Mouse (Mus musculus): ENCODE measurements around the gene Psme1. TPM values are rescaled to one million over a fixed set of nuclear protein-coding genes. Genes with fewer than 3 reads are reported as not detected.

Psme1 gene
- polyA plus RNA-seq, 1 experiment: 81.7 TPM

- H3K4me2 ChIP-seq (ENCODE audit: low read depth): no peak overlapping the region
- TF ChIP-seq USF1 (IDR thresholded peaks at IDR 0.05; ENCODE audit: low read depth) (no peak), MYOD1 (IDR thresholded peaks at IDR 0.05; ENCODE audit: control insufficient read depth in 1 of 3, insufficient read length in 2 of 3, low read depth in 2 of 3) (no peak), CEBPB (IDR thresholded peaks at IDR 0.05; ENCODE audit: insufficient read depth, poor library complexity, severe bottlenecking) (no peak)
- H3K4me3 ChIP-seq: no peak overlapping the region
- H3K36me3 ChIP-seq (ENCODE audit: control insufficient read depth, insufficient read depth): no peaks in the 10 kb centered on the region
- no peak overlapping the region for H3ac ChIP-seq (ENCODE audit: control insufficient read depth, insufficient read length)
- no peaks in the 10 kb centered on the region for H3K79me2 ChIP-seq (ENCODE audit: control insufficient read depth, insufficient read depth)
- no peaks in the 10 kb centered on the region for H3K27me3 ChIP-seq (ENCODE audit: control insufficient read depth, insufficient read depth, insufficient read length)
Measured at GRCm38 (mm10) chr14:55618486-55619195, 40.7 kb downstream of the Psme1 start.

GRCm38 (mm10) chr14:55628077-55628827 is 50.3 kb downstream of the Psme1 start:
- Histone ChIP-seq H3K4me2 (ENCODE audit: low read depth) (no peak overlapping the region), H3K79me2 (ENCODE audit: control insufficient read depth, insufficient read depth) (no peaks in the 10 kb centered on the region), H3K36me3 (ENCODE audit: control insufficient read depth, insufficient read depth) (peaks cover 16% of the 10 kb centered on the region), H3K4me3 (no peak overlapping the region), H3ac (ENCODE audit: control insufficient read depth, insufficient read length) (no peak overlapping the region), H3K27me3 (ENCODE audit: control insufficient read depth, insufficient read depth, insufficient read length) (no peaks in the 10 kb centered on the region)
- no peak for TF ChIP-seq POLR2A (IDR thresholded peaks at IDR 0.05; ENCODE audit: insufficient read length, low read depth)
- TF ChIP-seq SRF (IDR thresholded peaks at IDR 0.05; ENCODE audit: control insufficient read depth, insufficient read length, low read depth): no peak
- no peak for TF ChIP-seq POLR2AphosphoS2 (IDR thresholded peaks at IDR 0.05; ENCODE audit: insufficient read length, low read depth)
- no peak for TF ChIP-seq MYOD1 (IDR thresholded peaks at IDR 0.05; ENCODE audit: control insufficient read depth in 1 of 3, insufficient read length in 2 of 3, low read depth in 2 of 3)
- TF ChIP-seq REST (IDR thresholded peaks at IDR 0.05; ENCODE audit: insufficient read depth, insufficient read length): no peak

GRCm38 (mm10) chr14:55629312-55629711 is 51.4 kb downstream of the Psme1 start:
- Histone ChIP-seq H3K4me2 (ENCODE audit: low read depth) (no peak overlapping the region), H3ac (ENCODE audit: control insufficient read depth, insufficient read length) (no peak overlapping the region), H3K27me3 (ENCODE audit: control insufficient read depth, insufficient read depth, insufficient read length) (no peaks in the 10 kb centered on the region), H3K79me2 (ENCODE audit: control insufficient read depth, insufficient read depth) (no peaks in the 10 kb centered on the region), H3K36me3 (ENCODE audit: control insufficient read depth, insufficient read depth) (peaks cover 24% of the 10 kb centered on the region), H3K4me3 (no peak overlapping the region)
- TF ChIP-seq E2F4 (IDR thresholded peaks at IDR 0.05; ENCODE audit: insufficient read depth): no peak
- TF ChIP-seq TCF12 (IDR thresholded peaks at IDR 0.05; ENCODE audit: insufficient read depth, poor library complexity, severe bottlenecking): no peak
- no peak for TF ChIP-seq CEBPB (IDR thresholded peaks at IDR 0.05; ENCODE audit: insufficient read depth, poor library complexity, severe bottlenecking)
- no peak for TF ChIP-seq USF1 (IDR thresholded peaks at IDR 0.05; ENCODE audit: low read depth)
- TF ChIP-seq POLR2A (IDR thresholded peaks at IDR 0.05; ENCODE audit: insufficient read length, low read depth): no peak
- no peak for TF ChIP-seq POLR2AphosphoS2 (IDR thresholded peaks at IDR 0.05; ENCODE audit: insufficient read length, low read depth)
- no peak for TF ChIP-seq SRF (IDR thresholded peaks at IDR 0.05; ENCODE audit: control insufficient read depth, insufficient read length, low read depth)
- TF ChIP-seq MYOD1 (IDR thresholded peaks at IDR 0.05; ENCODE audit: control insufficient read depth in 1 of 3, insufficient read length in 2 of 3, low read depth in 2 of 3): no peak
- TF ChIP-seq REST (IDR thresholded peaks at IDR 0.05; ENCODE audit: insufficient read depth, insufficient read length): no peak
- TF ChIP-seq TCF3 (IDR thresholded peaks at IDR 0.05; ENCODE audit: insufficient read length, low read depth): no peak
- TF ChIP-seq MAX (IDR thresholded peaks at IDR 0.05; ENCODE audit: low read depth): no peak
- TF ChIP-seq MYOG (IDR thresholded peaks at IDR 0.05; ENCODE audit: control insufficient read depth in 1 of 3, insufficient read depth in 1 of 3, insufficient read length in 2 of 3, low read depth in 2 of 3): no peak

Other genes starting within 250 kb of the Psme1 start
- 29.6 TPM for gene Dhrs4, start 99.4 kb upstream of the Psme1 start, polyA plus RNA-seq (2012; fragmentation: generic; extraction: Trizol)
- 0.08 TPM for gene Carmil3, start 87.5 kb upstream of the Psme1 start, polyA plus RNA-seq (2012; fragmentation: generic; extraction: Trizol)
- gene Cpne6, start 67.7 kb upstream of the Psme1 start, polyA plus RNA-seq (2012; fragmentation: generic; extraction: Trizol): not detected
- gene Nrl, start 53.1 kb upstream of the Psme1 start, polyA plus RNA-seq (2012; fragmentation: generic; extraction: Trizol): not detected
- gene Pck2, start 37.9 kb upstream of the Psme1 start, polyA plus RNA-seq (2012; fragmentation: generic; extraction: Trizol): 252 TPM
- 38.7 TPM for gene Dcaf11, start 18.1 kb upstream of the Psme1 start, polyA plus RNA-seq (2012; fragmentation: generic; extraction: Trizol)
- gene A730061H03Rik, start 17.7 kb upstream of the Psme1 start, polyA plus RNA-seq (2012; fragmentation: generic; extraction: Trizol): 0.48 TPM
- gene Fitm1, start 2.5 kb upstream of the Psme1 start, polyA plus RNA-seq (2012; fragmentation: generic; extraction: Trizol): 12.8 TPM
- gene Emc9, start 7.2 kb downstream of the Psme1 start, polyA plus RNA-seq (2012; fragmentation: generic; extraction: Trizol): 18.5 TPM
- 139 TPM for gene Psme2, start 13.0 kb downstream of the Psme1 start, polyA plus RNA-seq (2012; fragmentation: generic; extraction: Trizol)
- gene Rnf31, start 13.6 kb downstream of the Psme1 start, polyA plus RNA-seq (2012; fragmentation: generic; extraction: Trizol): 11.2 TPM
- gene Irf9, start 25.4 kb downstream of the Psme1 start, polyA plus RNA-seq (2012; fragmentation: generic; extraction: Trizol): 4.0 TPM
- gene Rec8, start 39.9 kb downstream of the Psme1 start, polyA plus RNA-seq (2012; fragmentation: generic; extraction: Trizol): not detected
- gene Ipo4, start 57.8 kb downstream of the Psme1 start, polyA plus RNA-seq (2012; fragmentation: generic; extraction: Trizol): 109 TPM
- 0.17 TPM for gene Gm49378, start 59.8 kb downstream of the Psme1 start, polyA plus RNA-seq (2012; fragmentation: generic; extraction: Trizol)
- gene Tm9sf1, start 65.7 kb downstream of the Psme1 start, polyA plus RNA-seq (2012; fragmentation: generic; extraction: Trizol): 57.9 TPM
- 0.18 TPM for gene Tssk4, start 72.1 kb downstream of the Psme1 start, polyA plus RNA-seq (2012; fragmentation: generic; extraction: Trizol)
- gene Mdp1, start 82.4 kb downstream of the Psme1 start, polyA plus RNA-seq (2012; fragmentation: generic; extraction: Trizol): 21.3 TPM
- 11.9 TPM for gene Gmpr2, start 93.8 kb downstream of the Psme1 start, polyA plus RNA-seq (2012; fragmentation: generic; extraction: Trizol)
- 361 TPM for gene Nedd8, start 94.0 kb downstream of the Psme1 start, polyA plus RNA-seq (2012; fragmentation: generic; extraction: Trizol)
- gene Tinf2, start 103.7 kb downstream of the Psme1 start, polyA plus RNA-seq (2012; fragmentation: generic; extraction: Trizol): 12.0 TPM
- 0.06 TPM for gene Tgm1, start 135.8 kb downstream of the Psme1 start, polyA plus RNA-seq (2012; fragmentation: generic; extraction: Trizol)
- gene Rabggta, start 144.1 kb downstream of the Psme1 start, polyA plus RNA-seq (2012; fragmentation: generic; extraction: Trizol): 18.4 TPM
- gene Dhrs1, start 167.6 kb downstream of the Psme1 start, polyA plus RNA-seq (2012; fragmentation: generic; extraction: Trizol): 76.3 TPM
- 24.9 TPM for gene Nop9, start 167.6 kb downstream of the Psme1 start, polyA plus RNA-seq (2012; fragmentation: generic; extraction: Trizol)
- gene Cideb, start 180.3 kb downstream of the Psme1 start, polyA plus RNA-seq (2012; fragmentation: generic; extraction: Trizol): 0.17 TPM
- 0.01 TPM for gene Ltb4r2, start 183.3 kb downstream of the Psme1 start, polyA plus RNA-seq (2012; fragmentation: generic; extraction: Trizol)
- 0.04 TPM for gene Ltb4r1, start 187.8 kb downstream of the Psme1 start, polyA plus RNA-seq (2012; fragmentation: generic; extraction: Trizol)
- 0.06 TPM for gene Adcy4, start 206.0 kb downstream of the Psme1 start, polyA plus RNA-seq (2012; fragmentation: generic; extraction: Trizol)
- 0.28 TPM for gene Ripk3, start 210.7 kb downstream of the Psme1 start, polyA plus RNA-seq (2012; fragmentation: generic; extraction: Trizol)
- gene Nfatc4, start 245.0 kb downstream of the Psme1 start, polyA plus RNA-seq (2012; fragmentation: generic; extraction: Trizol): 2.8 TPM

Measured in myocyte (in vitro differentiated cells).